Mouse (Mus musculus): Measurements from ENCODE around the gene Chmp2b.

Gene Chmp2b

DNA sequence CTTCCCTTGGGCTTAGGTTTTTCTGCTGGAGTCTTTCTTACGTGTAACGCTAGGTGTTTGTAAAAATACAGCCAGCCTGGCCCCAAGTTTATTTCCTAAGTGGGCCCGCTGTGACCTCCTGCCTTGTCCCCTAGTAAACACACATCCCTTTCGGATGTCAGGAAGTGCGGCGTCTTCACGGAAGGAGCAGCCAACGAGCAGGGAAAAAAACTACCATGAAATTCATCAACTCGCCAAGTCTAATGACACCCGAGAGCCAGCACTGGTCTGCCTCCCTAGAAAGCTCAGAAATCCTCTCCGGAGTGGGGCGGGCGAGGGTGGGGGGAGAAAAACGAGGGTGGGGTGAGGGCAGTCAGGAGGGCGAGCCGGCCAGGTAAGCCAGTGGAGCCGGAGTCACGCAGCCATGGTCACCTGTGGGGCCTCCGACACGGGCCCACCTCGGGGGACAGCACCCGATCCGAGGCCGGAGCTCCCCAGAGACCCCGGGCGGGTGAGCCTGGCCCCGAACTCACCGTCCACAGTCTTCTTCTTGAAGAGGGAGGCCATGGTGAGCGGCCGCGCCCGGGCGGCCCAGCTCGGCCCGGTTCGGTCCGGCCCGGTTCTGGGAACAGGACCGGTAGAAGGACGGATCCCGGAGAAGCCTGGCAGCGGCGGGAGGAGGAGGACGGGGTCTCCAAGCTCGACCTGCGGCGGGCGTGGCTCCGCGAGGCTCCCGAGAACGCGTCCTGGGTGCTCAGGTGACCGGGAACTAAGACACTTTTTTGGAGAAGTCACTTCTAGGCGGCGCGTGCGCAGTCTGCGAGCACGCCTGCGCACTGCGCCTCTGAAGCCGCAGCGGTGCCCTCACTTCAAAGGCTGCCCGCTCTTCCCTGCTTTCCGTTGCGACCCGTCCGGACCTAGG is at the start of gene Chmp2b:
TSS of gene Chmp2b (minus strand) at position 764 of the 901 bp plus-strand sequence.
- Histone ChIP-seq H3K4me1 (replicated peaks; ENCODE audit: low read depth, low read length) (peaks cover 14% of the 10 kb centered on the region), H3K9me3 (ENCODE audit: low read length) (no peaks in the 10 kb centered on the region), H3K4me3 (replicated peaks; ENCODE audit: low read length) (peak within 1 kb of the TSS; percentile 94), H3K36me3 (ENCODE audit: insufficient read depth, low read length) (no peaks in the 10 kb centered on the region), H3K27me3 (ENCODE audit: insufficient read depth, low read length) (no peaks in the 10 kb centered on the region)
- TF ChIP-seq POU5F1 (IDR thresholded peaks at IDR 0.05; ENCODE audit: borderline replicate concordance, low read length) (no peak), CTCF (conservative IDR thresholded peaks at IDR 0.05; ENCODE audit: low read length) (no peak), NANOG (IDR thresholded peaks at IDR 0.05; ENCODE audit: borderline replicate concordance, low read length) (no peak)

DNA sequence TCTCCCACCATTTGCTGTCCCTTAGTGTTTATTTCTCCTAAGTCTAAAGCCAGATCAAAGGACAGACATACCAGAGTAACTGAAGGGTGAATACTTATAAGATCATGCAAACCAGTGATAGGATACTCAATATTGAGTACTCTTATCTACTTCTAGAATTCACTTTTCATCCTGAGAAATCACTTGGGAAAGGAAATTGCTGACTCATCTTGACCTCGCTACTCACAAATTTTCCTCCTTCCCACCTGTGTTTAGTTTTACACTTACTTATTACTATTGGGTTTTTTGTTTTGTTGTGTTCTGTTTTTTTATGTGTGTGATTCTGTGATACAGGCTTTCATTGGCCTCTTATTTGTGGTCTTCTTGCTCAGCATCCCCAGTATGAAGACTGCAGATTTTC is 49.2 kb upstream of the Chmp2b start:
- TF ChIP-seq CTCF (conservative IDR thresholded peaks at IDR 0.05; ENCODE audit: low read length) (no peak), POU5F1 (IDR thresholded peaks at IDR 0.05; ENCODE audit: borderline replicate concordance, low read length) (no peak), NANOG (IDR thresholded peaks at IDR 0.05; ENCODE audit: borderline replicate concordance, low read length) (no peak)
- H3K9me3 ChIP-seq (ENCODE audit: low read length): no peaks in the 10 kb centered on the region
- H3K4me1 ChIP-seq (replicated peaks; ENCODE audit: low read depth, low read length): no peaks in the 10 kb centered on the region

DNA sequence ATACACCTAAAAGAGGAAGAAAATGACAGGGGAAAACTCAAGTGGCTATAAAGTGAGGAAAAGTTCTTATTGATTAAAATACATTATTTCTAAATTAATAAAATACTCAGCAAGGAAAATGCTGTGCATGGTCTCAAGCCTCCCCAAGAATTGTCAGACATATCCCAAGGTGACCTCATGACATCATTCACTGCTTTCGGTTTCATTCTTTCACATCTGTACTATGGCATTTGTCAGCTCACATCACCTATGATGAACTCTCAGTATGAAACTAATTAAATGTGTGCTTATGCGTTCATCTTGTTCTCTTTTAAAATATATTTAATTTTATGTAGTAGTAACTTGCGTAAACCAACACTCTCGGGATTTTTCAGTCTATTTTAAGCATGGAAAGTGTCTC is 38.3 kb upstream of the Chmp2b start:
- no peaks in the 10 kb centered on the region for H3K9me3 ChIP-seq (ENCODE audit: low read length)
- no peaks in the 10 kb centered on the region for H3K4me1 ChIP-seq (replicated peaks; ENCODE audit: low read depth, low read length)
- TF ChIP-seq CTCF (conservative IDR thresholded peaks at IDR 0.05; ENCODE audit: low read length): no peak
- TF ChIP-seq NANOG (IDR thresholded peaks at IDR 0.05; ENCODE audit: borderline replicate concordance, low read length): no peak
- no peak for TF ChIP-seq POU5F1 (IDR thresholded peaks at IDR 0.05; ENCODE audit: borderline replicate concordance, low read length)
- H3K4me3 ChIP-seq (replicated peaks; ENCODE audit: low read length): no peak overlapping the region
- H3K27me3 ChIP-seq (ENCODE audit: insufficient read depth, low read length): no peaks in the 10 kb centered on the region
- H3K36me3 ChIP-seq (ENCODE audit: insufficient read depth, low read length): no peaks in the 10 kb centered on the region

More for the DNA sequence above, 49.2 kb upstream of the Chmp2b start:
- Histone ChIP-seq H3K27me3 (ENCODE audit: insufficient read depth, low read length) (no peaks in the 10 kb centered on the region), H3K36me3 (ENCODE audit: insufficient read depth, low read length) (no peaks in the 10 kb centered on the region), H3K4me3 (replicated peaks; ENCODE audit: low read length) (no peak overlapping the region)

DNA sequence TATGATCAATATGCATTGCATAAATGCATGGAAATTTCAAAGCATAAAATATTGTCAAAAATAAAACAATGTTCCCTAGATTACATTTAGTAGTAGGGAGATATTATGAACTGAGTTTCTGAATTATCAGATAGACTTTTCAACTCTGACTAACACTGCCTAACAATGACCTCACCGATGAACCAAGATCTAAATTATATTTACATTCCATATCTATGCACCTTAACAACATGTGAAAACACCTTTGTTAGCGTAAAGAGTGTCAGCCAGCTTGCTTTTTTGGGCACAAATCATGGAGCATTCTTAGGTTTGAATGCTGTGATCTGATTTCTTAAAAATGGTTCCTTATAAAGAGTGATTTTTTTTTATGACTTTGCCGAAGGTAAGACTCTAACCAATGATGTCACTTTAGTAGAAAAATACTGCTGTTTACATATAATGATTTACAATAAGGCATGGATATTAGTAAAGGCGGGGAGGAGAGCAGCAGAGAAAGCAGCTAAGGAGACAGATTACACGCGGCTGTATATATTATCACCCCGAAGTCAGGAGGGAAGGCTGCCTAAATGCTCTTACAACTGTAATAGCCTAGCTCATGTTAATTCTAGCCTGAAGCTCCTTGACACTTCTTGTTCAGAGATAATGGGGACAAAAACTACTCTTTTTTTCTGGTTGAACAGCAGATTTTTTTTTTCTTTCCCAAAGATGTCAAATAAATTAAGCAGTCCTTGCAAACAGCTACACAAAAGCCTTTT is 23.8 kb upstream of the Chmp2b start:
- H3K9me3 ChIP-seq (ENCODE audit: low read length): no peaks in the 10 kb centered on the region
- TF ChIP-seq CTCF (conservative IDR thresholded peaks at IDR 0.05; ENCODE audit: low read length): no peak
- no peak for TF ChIP-seq NANOG (IDR thresholded peaks at IDR 0.05; ENCODE audit: borderline replicate concordance, low read length)
- no peak for TF ChIP-seq POU5F1 (IDR thresholded peaks at IDR 0.05; ENCODE audit: borderline replicate concordance, low read length)
- H3K4me3 ChIP-seq (replicated peaks; ENCODE audit: low read length): no peak overlapping the region
- 0 out of 2 replicates have a peak, but pooled peaks cover 4% of the 10 kb centered on the region for H3K4me1 ChIP-seq (replicated peaks; ENCODE audit: low read depth, low read length)
- H3K36me3 ChIP-seq (ENCODE audit: insufficient read depth, low read length): no peaks in the 10 kb centered on the region
- no peaks in the 10 kb centered on the region for H3K27me3 ChIP-seq (ENCODE audit: insufficient read depth, low read length)

DNA sequence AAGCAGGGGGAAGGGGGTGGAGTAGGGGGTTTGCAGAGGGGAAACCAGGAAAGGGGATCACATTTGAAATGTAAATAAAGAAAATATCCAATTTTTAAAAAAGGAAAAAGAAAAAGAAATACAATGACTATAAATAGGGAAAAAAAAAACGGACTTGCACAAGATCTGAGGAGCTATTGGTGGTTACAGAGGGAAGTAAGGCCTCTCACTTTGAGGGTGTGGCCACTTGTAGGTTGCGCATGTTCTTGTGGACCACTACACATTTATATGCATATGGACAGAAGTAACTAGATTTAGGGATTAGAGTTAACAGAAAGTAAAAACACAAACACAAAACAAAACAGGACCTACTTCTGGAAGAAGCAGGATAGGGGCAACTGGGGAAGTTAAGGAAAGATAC is 23.2 kb upstream of the Chmp2b start:
- Histone ChIP-seq H3K4me3 (replicated peaks; ENCODE audit: low read length) (no peak overlapping the region), H3K36me3 (ENCODE audit: insufficient read depth, low read length) (no peaks in the 10 kb centered on the region), H3K9me3 (ENCODE audit: low read length) (no peaks in the 10 kb centered on the region), H3K4me1 (replicated peaks; ENCODE audit: low read depth, low read length) (0 out of 2 replicates have a peak, but pooled peaks cover 4% of the 10 kb centered on the region), H3K27me3 (ENCODE audit: insufficient read depth, low read length) (no peaks in the 10 kb centered on the region)
- TF ChIP-seq POU5F1 (IDR thresholded peaks at IDR 0.05; ENCODE audit: borderline replicate concordance, low read length): no peak
- TF ChIP-seq NANOG (IDR thresholded peaks at IDR 0.05; ENCODE audit: borderline replicate concordance, low read length): no peak
- no peak for TF ChIP-seq CTCF (conservative IDR thresholded peaks at IDR 0.05; ENCODE audit: low read length)

DNA sequence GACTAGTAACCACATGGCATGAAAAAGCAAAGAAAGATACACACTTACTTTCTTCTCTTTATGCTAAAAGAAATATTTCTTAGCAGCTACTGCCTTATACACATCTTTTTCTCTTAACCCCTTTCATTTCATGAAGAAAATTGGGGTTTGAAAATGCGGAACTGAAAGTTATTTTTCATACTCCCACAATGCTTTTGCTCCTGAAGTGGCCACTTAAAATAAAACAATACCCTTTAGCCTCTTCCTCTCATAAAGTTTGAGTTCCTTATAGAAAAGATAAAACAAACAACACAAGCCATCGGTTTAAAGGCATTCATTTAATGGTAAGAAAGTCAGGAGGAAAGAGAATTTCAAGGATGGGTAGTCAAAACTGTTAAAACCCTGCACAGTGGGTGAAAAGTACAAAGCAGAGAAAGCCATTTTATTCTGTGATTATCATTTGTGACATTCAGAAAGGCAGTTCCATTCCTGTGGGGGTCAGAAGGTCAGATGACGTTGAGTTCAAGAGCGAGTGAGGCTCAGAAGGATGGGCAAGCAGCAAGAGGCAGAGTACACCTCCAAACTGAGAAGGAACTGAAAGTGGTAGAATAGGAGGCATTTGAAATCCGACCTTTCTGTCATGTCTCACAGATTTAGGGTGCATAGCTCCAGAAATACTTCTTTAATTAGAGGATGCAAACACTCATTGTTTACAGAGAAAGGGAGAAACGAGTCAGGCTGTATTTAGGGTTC is 14.9 kb upstream of the Chmp2b start:
- Histone ChIP-seq H3K4me1 (replicated peaks; ENCODE audit: low read depth, low read length) (0 out of 2 replicates have a peak, but pooled peaks cover 4% of the 10 kb centered on the region), H3K27me3 (ENCODE audit: insufficient read depth, low read length) (no peaks in the 10 kb centered on the region), H3K9me3 (ENCODE audit: low read length) (no peaks in the 10 kb centered on the region), H3K36me3 (ENCODE audit: insufficient read depth, low read length) (no peaks in the 10 kb centered on the region), H3K4me3 (replicated peaks; ENCODE audit: low read length) (no peak overlapping the region)
- TF ChIP-seq NANOG (IDR thresholded peaks at IDR 0.05; ENCODE audit: borderline replicate concordance, low read length): no peak

DNA sequence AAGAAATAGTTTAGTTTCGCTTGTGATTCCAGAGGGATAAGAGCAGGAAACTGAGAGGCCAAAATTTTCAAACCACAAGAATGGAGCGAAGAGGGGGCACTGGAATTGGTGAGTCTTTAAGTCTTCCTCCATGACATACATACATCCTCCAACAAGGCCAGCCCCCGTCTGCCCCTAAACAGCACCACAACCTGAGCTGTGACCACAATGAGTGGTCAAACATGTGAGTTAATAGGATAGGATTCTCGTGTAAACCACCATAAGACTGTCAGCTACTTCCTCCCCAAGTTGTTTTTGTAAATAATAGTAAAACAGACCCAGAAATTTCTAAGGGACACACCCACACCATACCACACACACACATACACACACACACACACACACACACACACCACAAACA is 6.3 kb upstream of the Chmp2b start:
- H3K36me3 ChIP-seq (ENCODE audit: insufficient read depth, low read length): no peaks in the 10 kb centered on the region
- TF ChIP-seq NANOG (IDR thresholded peaks at IDR 0.05; ENCODE audit: borderline replicate concordance, low read length) (no peak), POU5F1 (IDR thresholded peaks at IDR 0.05; ENCODE audit: borderline replicate concordance, low read length) (no peak), CTCF (conservative IDR thresholded peaks at IDR 0.05; ENCODE audit: low read length) (no peak)
- no peak overlapping the region for H3K4me3 ChIP-seq (replicated peaks; ENCODE audit: low read length)
- H3K4me1 ChIP-seq (replicated peaks; ENCODE audit: low read depth, low read length): no peaks in the 10 kb centered on the region
- no peaks in the 10 kb centered on the region; the same call in 1 of the 2 replicates for H3K27me3 ChIP-seq (ENCODE audit: insufficient read depth, low read length)
- peaks cover 2% of the 10 kb centered on the region; the same call in 1 of the 2 replicates for H3K9me3 ChIP-seq (ENCODE audit: low read length)

DNA sequence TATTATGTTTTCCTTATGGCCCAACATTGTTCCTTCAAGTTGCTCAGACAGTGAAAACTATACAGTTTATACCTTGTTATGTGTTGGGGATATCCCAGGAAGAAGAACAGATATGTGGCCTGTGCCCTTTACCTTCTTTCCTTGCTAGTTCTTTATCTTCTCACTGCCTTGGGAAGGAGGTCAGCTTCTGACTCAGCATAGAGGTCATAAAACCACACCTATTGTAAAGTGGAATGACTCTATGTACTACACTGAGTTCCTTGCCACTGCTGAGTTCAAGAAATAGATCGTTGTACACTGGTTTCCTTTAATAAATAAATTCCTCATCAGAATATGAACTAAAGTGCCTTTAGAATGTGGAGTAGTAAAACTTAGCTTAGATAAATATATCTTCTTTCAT is 2.4 kb upstream of the Chmp2b start:
- no peaks in the 10 kb centered on the region for H3K36me3 ChIP-seq (ENCODE audit: insufficient read depth, low read length)
- peaks cover 14% of the 10 kb centered on the region for H3K4me1 ChIP-seq (replicated peaks; ENCODE audit: low read depth, low read length)
- H3K27me3 ChIP-seq (ENCODE audit: insufficient read depth, low read length): no peaks in the 10 kb centered on the region
- no peak for TF ChIP-seq POU5F1 (IDR thresholded peaks at IDR 0.05; ENCODE audit: borderline replicate concordance, low read length)
- TF ChIP-seq CTCF (conservative IDR thresholded peaks at IDR 0.05; ENCODE audit: low read length): no peak
- no peak for TF ChIP-seq NANOG (IDR thresholded peaks at IDR 0.05; ENCODE audit: borderline replicate concordance, low read length)
- no peaks in the 10 kb centered on the region for H3K9me3 ChIP-seq (ENCODE audit: low read length)
- no peak overlapping the region for H3K4me3 ChIP-seq (replicated peaks; ENCODE audit: low read length)

Measured in E14TG2a.4 (cell line).